Mouse (Mus musculus) layer of hippocampus, postnatal 36 days (tissue): Measurements from ENCODE around the gene Man1a. TPM values are rescaled to one million over a fixed set of nuclear protein-coding genes. Genes with fewer than 3 reads are reported as not detected.

Experiments
- DNase-seq, 2 experiments: peaks; one replicate each; pipeline ENCODE4 v3.0.0; 2022
- total RNA-seq, 2 experiments: library from RNA; stranded (reverse); gene quantifications; 2 replicates each; pipeline ENCODE4 v1.2.3; 2021

Man1a gene
- total RNA-seq, 2 experiments from 2014 or later: 63.5 to 69.5 TPM

GRCm38 (mm10) chr10:54014116-54014758 lies 62.2 kb downstream of the Man1a start:
- DNase-seq: no peak

GRCm38 (mm10) chr10:54013143-54013791 lies 63.1 kb downstream of the Man1a start:
- DNase-seq: no peak

- DNase-seq: no peak
These were observed 67.3 kb downstream of the Man1a start for GRCm38 (mm10) chr10:54009154-54009553.

GRCm38 (mm10) chr10:54006868-54007267 lies 69.5 kb downstream of the Man1a start:
- DNase-seq: peak in 1 of 2 experiments; percentile 4

GRCm38 (mm10) chr10:54005847-54006246 lies 70.6 kb downstream of the Man1a start:
- DNase-seq: no peak

- no peak for DNase-seq
These were observed 73.5 kb downstream of the Man1a start for GRCm38 (mm10) chr10:54002936-54003335.

GRCm38 (mm10) chr10:53997301-53997700 lies 79.1 kb downstream of the Man1a start:
- DNase-seq: no peak

- DNase-seq: no peak
These were observed 80.2 kb downstream of the Man1a start for GRCm38 (mm10) chr10:53996216-53996615.

- DNase-seq: no peak
These were observed 81.8 kb downstream of the Man1a start for GRCm38 (mm10) chr10:53994591-53994990.

GRCm38 (mm10) chr10:53990434-53990833 lies 86.0 kb downstream of the Man1a start:
- DNase-seq: no peak

GRCm38 (mm10) chr10:53984894-53985293 lies 91.5 kb downstream of the Man1a start:
- no peak for DNase-seq

GRCm38 (mm10) chr10:53984086-53984485 lies 92.3 kb downstream of the Man1a start:
- peak; percentile 14 to 17 for DNase-seq

- no peak for DNase-seq
These were observed 97.8 kb downstream of the Man1a start for GRCm38 (mm10) chr10:53978647-53979046.

GRCm38 (mm10) chr10:53974180-53974579 lies 102.2 kb downstream of the Man1a start:
- no peak for DNase-seq

GRCm38 (mm10) chr10:53959759-53960158 lies 116.7 kb downstream of the Man1a start:
- DNase-seq: no peak

- no peak for DNase-seq
These were observed 134.8 kb downstream of the Man1a start for GRCm38 (mm10) chr10:53941597-53941996.

- DNase-seq: no peak
These were observed 138.2 kb downstream of the Man1a start for GRCm38 (mm10) chr10:53938199-53938598.

- no peak for DNase-seq
These were observed 140.3 kb downstream of the Man1a start for GRCm38 (mm10) chr10:53936078-53936477.

GRCm38 (mm10) chr10:53929722-53930500 lies 146.5 kb downstream of the Man1a start:
- no peak for DNase-seq

GRCm38 (mm10) chr10:53927904-53928303 lies 148.5 kb downstream of the Man1a start:
- DNase-seq: peak in 1 of 2 experiments; percentile 10

- peak in 1 of 2 experiments; percentile 22 for DNase-seq
These were observed 151.0 kb downstream of the Man1a start for GRCm38 (mm10) chr10:53925456-53925855.

GRCm38 (mm10) chr10:53922236-53922635 lies 154.2 kb downstream of the Man1a start:
- DNase-seq: no peak

GRCm38 (mm10) chr10:53917517-53917916 lies 158.9 kb downstream of the Man1a start:
- no peak for DNase-seq
